Mouse (Mus musculus): ENCODE data around the gene Zdhhc18. TPM values are rescaled to one million over a fixed set of nuclear protein-coding genes. Genes with fewer than 3 reads are reported as not detected.

Gene Zdhhc18
- total RNA-seq, 1 experiment from 2014 or later, result 20.8 TPM

DNA sequence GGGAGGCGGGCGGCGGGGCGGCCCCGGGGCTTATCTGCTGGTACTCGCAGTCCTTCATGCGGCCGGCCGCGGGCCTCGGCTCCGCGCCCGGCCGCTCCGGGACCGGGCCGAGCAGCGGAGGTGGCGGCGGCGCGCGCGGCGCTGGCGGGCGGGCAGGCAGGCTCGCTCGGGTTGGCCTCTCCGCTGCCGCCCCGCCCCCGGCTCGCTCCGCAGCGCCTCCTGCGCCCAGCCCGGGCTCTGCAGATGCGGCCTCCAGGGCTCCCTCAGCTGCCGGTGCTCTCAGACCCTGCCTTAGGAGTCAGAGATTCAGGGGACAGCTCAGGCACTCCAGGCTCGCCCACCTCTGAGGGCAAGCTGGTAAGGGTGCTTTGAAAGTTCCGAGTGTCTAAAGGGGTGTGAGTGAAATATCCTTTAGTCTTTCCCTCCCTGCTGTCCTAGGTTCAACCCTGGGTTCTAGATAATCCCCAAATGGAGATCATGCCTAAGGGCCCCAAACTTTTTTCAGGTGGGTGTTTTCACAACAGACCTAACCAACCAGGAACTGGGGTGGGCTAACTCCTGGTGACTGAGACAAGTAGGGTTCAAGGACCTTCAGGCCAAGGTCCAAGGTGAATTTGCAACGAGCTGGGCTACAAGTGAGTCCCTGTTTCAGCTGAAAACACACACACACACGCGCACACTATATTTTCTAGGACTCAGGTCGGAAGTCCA is 16.5 kb downstream of the Zdhhc18 start:
- peak; percentile 84 for ATAC-seq (replicated peaks; ENCODE audit: insufficient number of reproducible peaks, low FRiP score, low TSS enrichment, poor library complexity, severe bottlenecking)

DNA sequence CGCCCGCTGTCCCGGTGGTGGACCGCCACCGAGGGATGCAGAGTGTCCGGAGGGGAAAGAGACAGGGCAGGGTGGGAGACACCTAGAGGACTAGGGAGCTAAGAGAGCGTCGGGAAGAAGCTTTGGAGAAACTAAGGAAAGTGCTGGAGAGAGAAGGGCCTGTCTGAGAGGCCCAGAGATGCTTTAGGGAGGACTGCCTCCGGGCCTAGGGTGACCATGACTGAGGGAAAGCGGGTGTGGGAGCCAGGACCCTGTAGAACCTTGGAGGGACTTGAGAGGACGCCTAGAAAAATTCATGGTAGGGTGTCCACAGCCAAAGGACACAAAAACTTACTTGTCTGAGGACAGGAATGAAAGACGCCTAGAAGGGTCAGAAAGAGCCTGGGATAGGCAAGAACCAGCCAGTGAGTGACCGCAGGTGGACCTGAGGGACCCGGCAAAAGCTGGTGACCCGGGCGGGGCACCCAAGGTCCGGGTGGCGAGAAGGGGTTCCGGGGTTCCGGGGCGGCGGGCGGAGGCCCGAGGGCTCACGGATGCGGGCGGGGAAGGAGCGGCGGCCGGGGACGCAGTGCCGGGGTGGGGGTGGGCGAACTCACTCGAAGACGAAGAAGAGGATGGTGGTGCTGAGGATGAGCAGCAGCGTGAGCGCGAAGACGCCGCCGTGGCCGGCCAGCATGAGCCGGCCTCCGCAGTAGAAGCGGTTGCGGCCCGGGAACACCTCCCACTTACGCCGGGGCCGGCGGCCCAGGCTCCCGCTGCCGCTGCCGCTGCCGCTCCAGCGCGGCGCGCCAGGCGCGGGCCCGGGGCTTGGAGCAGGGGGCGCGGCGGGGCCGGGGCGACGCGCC is 17.2 kb downstream of the Zdhhc18 start:
- ATAC-seq (replicated peaks; ENCODE audit: insufficient number of reproducible peaks, low FRiP score, low TSS enrichment, poor library complexity, severe bottlenecking), result no peak

DNA sequence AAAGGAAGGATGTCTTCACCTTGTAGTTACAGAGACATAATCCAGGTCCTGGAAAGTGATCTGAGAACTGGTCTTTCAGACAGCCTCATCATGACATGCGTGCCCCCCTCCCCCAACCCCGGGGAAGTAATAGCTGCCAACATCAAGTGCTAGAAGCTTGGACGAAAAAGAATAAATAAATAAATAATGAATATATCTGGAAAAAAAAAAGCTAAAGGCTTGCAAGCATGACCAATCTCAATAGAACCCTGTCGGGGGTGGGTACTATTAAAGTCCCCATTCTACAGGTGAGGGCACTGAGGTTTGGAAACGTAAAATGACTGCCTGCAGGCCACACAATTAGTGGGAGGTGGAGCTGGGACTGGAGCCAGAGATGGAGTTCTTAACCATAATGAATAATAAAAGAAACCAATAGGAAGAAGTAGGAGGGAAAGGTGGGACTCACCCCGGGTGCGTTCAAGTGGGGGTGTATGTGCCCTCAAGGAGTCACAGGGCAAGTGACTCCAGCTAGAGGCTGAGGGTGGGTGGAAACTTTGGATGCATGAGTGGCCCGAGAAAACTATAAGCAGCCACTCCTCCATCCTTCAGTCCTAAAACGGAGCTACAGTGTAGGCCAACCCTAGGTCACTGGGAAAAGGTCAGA is 18.1 kb downstream of the Zdhhc18 start:
- 0 out of 2 replicates have a peak, but pooled peaks have one; percentile 9 for ATAC-seq (replicated peaks; ENCODE audit: insufficient number of reproducible peaks, low FRiP score, low TSS enrichment, poor library complexity, severe bottlenecking)

DNA sequence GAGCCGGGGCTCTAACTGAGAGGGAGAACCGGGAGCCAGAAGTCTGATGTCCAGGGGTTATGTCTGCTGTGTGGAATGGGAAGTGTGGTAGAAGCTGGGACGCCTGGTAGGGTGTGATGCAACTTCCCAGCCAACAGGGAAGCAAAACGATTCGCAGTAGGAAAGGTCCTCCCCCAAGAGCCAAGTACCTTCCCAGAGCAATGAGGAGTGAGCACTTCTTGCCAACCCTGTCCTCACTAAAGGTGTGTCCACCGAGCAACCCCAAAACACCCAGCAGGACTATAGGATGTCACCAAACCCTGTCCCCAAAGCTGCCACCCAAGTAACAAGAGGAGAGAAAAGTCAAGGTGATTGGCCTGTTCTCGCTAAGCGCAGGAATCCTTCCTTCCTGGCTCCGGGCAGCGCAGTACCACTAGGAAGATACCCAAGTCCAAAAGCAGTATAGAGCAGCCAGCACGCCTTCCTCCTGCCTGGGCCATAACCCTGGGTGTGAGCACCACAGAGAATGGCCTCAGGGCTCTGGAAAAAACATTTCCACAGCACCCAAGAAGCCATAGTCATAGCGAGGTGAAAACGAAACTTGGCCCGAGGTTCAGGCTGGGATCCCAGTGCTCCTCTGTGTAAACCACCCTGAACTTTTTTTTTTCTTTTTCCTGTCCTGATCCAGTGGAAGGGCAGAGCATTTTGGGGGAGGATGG is 18.7 kb downstream of the Zdhhc18 start:
- ATAC-seq (replicated peaks; ENCODE audit: insufficient number of reproducible peaks, low FRiP score, low TSS enrichment, poor library complexity, severe bottlenecking), result 0 out of 2 replicates have a peak, but pooled peaks have one; percentile 19

DNA sequence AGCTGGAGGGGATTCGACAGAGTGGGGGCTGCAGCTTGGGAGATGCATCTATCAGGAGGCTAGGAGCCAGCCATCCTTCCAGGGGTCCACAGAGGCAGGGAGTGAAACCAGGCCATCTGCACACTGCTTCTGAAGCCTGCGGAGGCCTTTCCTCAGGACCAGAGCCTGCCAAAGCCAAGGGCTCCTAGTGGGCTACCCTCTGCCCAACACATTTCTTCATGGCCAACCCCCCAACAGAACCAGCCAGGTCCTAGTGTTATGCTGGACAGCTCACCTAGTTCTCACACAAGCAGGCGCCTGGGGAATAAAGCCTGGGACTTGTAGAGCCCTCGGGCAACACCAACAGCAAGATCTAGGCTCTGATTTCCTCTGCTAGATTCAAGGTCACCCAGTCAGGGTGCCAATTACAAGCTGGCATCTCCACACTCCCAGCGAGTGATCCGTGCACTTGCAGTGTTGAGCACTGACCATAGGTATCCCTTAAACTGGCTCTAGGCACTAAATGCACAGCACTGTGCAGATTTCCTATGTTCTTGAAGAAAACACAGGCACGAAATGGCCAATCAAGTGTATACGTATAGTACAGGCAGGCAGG is 19.5 kb downstream of the Zdhhc18 start:
- no peak for ATAC-seq (replicated peaks; ENCODE audit: insufficient number of reproducible peaks, low FRiP score, low TSS enrichment, poor library complexity, severe bottlenecking)

DNA sequence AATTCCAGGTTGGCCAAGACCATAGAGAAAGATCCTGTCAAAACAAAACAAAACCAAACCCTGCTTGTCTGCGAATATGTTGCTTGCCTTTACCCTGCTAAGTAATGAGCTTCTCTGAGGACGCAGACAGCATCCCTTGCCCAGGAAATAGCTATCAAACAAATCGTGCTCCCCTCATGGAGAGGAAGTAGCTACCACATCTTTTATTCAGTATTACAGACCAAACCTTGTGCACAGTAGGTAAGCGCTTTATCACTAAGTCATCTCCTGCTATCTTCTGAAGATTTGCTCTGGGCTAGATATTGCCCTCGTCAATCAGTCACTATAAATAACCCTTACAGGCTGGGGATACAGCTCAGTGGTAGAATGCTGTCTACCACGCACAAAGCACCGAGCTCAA is 20.8 kb downstream of the Zdhhc18 start:
- no peak for ATAC-seq (replicated peaks; ENCODE audit: insufficient number of reproducible peaks, low FRiP score, low TSS enrichment, poor library complexity, severe bottlenecking)

DNA sequence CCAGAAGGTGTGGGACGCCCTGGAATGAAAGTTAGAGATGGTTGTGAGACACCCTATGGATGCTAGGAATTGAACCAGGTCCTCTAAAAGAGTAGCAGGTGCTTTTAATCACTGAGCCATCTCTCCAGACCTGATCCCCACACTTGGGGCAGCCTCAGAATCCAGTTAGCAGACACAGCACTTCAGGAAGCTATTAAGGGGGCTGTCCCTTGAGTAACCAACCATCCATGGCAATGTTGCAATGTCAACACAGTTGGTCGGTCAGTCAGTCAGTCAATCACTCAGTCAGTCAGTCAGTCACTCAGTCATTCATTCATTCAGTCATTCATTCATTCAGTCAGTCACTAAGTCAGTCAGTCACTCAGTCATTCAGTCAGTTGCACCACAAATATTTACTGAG is 21.4 kb downstream of the Zdhhc18 start:
- no peak for ATAC-seq (replicated peaks; ENCODE audit: insufficient number of reproducible peaks, low FRiP score, low TSS enrichment, poor library complexity, severe bottlenecking)

DNA sequence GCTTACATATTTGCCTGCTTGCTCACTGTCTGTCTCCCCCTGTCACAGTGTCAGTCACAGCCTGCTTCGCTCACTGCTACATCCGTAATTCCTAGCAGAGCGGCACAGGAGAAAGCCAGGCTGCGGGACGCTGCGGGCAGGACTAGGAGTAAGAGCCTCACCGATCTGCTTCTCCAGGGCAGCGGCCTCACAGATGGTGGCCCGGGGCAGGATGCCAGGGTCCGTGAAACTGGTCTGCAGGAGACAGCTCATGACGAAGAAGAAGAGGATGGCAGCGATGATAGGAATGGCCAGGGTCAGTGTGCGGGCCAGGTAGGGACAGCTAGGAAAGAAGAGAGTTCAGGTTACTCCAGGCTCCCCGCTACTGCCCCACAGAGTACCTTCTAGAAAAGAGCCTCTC is 22.9 kb downstream of the Zdhhc18 start:
- no peak for ATAC-seq (replicated peaks; ENCODE audit: insufficient number of reproducible peaks, low FRiP score, low TSS enrichment, poor library complexity, severe bottlenecking)

DNA sequence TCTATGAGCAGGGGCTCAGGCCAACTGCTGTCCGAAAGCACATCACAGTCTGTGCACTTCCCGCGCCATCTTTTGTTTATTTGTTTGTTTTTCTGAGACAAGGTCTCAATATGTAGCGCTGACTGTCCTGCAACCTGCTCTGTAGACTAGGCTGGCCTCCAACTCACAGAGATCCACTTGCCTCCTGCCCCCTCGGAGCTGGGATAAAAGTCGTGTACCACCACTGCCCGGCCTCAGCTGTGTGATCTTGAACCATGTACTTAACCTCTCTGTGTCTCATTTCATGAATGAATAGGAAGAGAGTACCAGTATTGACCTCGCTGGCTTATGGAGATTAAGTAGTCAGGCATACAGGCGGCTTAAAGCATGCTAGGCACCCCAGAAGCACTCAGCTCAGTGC is 23.3 kb downstream of the Zdhhc18 start:
- ATAC-seq (replicated peaks; ENCODE audit: insufficient number of reproducible peaks, low FRiP score, low TSS enrichment, poor library complexity, severe bottlenecking), result no peak

DNA sequence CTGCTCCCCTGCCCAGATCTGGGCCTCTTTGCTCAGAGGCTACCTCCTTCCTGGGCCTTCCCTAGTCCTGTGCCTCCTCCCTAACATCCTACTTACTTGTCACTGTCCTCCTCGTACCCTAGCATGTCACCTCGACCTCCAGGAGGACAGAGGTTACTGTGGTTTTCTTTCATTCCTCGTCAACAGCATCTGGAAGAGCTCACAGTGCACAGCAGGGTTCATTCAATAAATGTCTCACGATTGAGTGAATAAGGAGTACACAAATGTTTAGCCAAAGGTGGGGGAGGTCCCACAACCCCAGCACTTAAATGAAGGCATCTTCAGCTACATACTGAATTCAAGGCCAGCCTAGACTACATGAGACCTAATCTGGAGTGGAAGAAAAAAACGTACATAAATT is 23.7 kb downstream of the Zdhhc18 start:
- ATAC-seq (replicated peaks; ENCODE audit: insufficient number of reproducible peaks, low FRiP score, low TSS enrichment, poor library complexity, severe bottlenecking), result no peak

DNA sequence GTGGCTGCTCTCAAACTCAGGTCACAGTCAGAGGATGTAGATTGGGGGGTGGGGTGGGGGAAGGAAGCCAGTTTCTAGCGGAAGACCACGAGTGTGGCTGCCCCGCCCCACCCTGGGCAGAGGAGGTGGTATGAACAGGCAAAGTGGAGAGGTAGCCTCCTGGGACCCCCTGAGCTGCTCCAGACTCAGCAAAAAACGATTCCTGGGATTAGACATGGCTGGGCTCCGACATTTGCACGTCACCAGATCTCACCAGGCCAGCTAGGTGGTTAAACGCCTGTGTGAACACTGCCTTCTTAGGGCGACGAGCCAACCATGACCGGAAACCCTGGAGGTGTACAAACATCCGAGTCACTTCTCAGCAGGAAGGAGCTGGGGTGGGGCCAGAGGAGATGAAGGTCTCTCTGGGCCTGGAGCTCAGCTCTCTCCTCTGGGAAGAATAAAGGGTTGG is 24.3 kb downstream of the Zdhhc18 start:
- peak; percentile 47 for ATAC-seq (replicated peaks; ENCODE audit: insufficient number of reproducible peaks, low FRiP score, low TSS enrichment, poor library complexity, severe bottlenecking)

DNA sequence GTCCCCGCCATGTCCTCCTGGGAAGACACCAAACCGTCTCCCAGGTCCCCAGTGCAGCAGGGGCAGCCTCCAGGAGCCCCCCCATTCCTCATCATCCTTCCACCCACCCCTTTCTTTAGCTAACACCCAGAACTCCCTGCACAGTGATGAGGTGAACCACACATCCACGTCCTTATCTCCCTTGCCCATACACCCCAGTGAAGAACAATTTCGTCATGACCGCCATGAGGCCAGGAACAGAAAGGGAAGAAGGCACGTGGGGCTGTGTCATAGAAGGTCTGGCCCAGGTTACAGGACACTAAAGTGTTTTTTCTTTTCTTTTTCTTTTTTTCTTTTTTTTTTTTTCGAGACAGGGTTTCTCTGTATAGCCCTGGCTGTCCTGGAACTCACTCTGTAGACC is 25.1 kb downstream of the Zdhhc18 start:
- ATAC-seq (replicated peaks; ENCODE audit: insufficient number of reproducible peaks, low FRiP score, low TSS enrichment, poor library complexity, severe bottlenecking), result no peak

DNA sequence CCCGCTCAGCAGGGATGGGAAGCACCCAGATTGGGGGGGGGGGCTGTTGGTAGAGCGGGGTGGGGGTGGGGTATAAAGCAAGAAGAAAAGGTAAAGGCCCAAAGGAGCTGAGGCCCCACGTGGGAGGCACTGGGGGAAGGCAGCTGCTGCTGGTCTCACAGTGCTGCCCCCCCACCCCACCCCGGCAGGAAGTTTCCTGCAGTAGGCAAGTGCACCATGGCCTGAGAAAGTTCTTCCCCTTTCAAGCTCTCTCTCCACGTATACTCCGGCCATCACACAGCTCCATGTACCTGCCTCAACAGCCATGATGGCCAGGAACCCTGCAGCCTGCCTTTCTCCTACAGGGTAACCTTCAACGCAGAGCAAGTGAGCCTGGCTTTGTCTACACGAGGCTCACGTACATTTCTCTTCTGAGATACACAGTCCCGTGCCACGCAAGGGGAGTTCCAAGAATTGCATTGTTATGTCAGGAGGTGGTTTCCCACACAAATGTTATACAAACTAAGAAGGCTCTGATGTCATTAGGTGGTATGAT is 27.7 kb downstream of the Zdhhc18 start:
- peak; percentile 40 for ATAC-seq (replicated peaks; ENCODE audit: insufficient number of reproducible peaks, low FRiP score, low TSS enrichment, poor library complexity, severe bottlenecking)

DNA sequence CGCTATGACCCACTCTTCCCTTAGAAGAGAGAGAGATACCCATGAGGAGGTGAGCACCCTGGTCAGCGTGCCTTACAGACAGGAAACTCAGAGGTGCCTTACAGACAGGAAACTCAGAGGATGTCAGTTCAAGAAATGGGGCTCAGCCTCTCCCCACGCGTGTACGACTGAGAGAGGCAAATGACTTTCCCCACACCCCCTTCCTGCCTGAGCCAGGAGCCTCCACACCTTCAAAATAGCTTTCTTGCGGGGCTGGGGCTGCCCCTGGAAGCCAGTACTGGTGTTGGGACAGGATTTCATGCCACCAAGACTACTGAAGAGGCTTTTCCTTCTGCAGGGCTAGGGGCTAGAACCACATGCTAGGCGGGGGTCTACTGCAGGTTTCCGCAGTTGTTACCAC is 29.3 kb downstream of the Zdhhc18 start:
- no peak for ATAC-seq (replicated peaks; ENCODE audit: insufficient number of reproducible peaks, low FRiP score, low TSS enrichment, poor library complexity, severe bottlenecking)

DNA sequence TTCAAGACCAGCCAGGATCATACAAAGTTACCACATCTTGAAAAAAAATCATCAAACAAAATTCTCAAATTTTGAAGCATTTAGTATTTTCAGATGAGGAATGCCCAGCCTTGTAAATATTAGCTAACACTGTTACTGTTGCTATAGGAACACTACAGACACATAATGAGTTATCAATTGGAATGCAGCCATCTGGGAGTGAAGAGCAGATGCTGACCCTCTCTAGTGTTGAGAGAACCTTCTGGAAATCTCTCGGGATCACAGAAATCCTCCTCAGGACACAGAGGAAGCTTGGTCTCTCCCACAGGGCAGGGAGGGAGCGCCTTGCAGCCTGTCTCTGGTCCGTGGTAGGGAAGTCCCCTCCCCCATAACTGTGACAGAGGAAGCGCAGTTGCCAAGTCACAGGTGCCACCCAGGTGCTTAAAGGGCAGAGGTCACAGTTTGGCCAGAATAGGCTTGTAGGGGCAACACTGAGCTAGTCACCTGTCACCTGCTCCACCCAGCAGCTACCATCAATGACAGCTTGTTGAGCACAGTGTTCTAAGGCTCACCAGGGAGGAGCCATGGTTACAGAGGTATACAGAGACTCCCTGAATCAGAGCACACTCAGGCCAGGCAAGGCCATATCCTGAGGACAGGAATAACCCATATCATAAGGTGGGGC is 30.3 kb downstream of the Zdhhc18 start:
- ATAC-seq (replicated peaks; ENCODE audit: insufficient number of reproducible peaks, low FRiP score, low TSS enrichment, poor library complexity, severe bottlenecking), result no peak

DNA sequence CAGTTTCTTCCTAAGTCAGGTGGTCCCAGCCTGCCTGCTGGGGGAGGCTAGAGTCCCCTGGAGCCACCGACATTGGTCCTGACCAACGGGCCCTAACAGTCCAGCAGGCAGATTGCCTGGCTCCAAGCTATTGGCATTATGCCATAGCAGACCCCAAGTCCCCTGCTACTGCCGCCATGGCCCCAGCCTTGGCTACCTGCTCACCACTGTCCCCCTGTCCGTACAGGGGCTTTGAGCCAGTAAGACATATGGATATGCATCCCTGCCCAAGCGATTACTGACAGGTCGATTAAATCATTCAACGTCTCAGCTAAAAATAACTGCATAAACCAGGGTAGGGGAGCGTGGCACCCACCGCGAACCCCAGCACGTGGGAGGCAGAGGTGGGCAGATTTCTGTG is 32.0 kb downstream of the Zdhhc18 start:
- ATAC-seq (replicated peaks; ENCODE audit: insufficient number of reproducible peaks, low FRiP score, low TSS enrichment, poor library complexity, severe bottlenecking), result no peak

DNA sequence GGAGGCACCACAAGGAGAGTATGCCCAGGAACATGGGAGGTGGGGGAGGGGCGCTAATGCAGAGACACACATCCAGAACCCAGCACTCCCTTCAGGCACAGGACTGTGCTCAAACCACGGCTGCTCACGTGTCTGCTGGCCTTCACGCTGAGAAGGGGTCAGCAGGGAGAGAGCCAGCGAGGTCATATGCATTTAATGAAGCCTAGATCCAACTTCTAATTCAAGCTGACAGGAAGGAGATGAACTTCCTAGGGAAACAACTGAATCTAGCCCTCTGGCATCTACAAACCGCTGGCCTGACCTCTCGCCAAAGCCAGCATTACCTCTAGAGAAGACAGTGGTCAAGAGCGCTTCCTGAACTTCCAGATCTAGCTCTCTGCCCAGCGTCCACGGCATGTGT is 34.5 kb downstream of the Zdhhc18 start:
- ATAC-seq (replicated peaks; ENCODE audit: insufficient number of reproducible peaks, low FRiP score, low TSS enrichment, poor library complexity, severe bottlenecking), result no peak

DNA sequence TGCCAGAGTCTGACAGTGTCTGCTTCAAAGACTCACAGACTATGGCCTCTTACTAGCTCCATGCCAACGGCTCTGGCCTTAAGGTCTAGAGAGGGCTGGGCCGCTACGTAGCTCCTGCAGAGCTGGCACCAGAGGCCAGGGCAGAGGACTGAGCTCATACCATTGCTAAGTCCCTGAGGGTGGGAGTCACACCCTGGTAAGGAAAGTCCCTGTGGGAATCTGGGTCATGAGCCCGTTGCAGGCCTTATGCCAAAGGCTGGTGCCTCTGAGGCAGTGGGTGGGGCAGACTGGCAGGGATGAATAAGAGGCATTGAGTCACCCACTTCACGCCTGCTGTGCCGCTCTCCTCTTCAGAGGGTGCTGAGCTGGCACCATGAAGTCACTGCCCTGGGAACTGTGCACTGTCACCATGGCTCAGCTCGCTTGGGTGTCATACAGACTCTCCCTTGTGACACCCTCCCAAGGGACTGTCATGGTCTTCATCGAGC is 35.6 kb downstream of the Zdhhc18 start:
- no peak for ATAC-seq (replicated peaks; ENCODE audit: insufficient number of reproducible peaks, low FRiP score, low TSS enrichment, poor library complexity, severe bottlenecking)
